Mouse (Mus musculus) olfactory bulb, adult 2 months (tissue): ENCODE results near the gene Setd3.

ENCODE experiments used
- CTCF ChIP-seq: fragments of 200-500 bp; IDR thresholded peaks from 2 replicates; pipeline ENCODE4 v1.5.1; 2012; ENCODE audit warnings: low read depth, mild to moderate bottlenecking, low read length, moderate library complexity; ENCODE audit not compliant: insufficient read depth
- POLR2A ChIP-seq: fragments of 200-500 bp; IDR thresholded peaks from 2 replicates; pipeline ENCODE4 v1.6.1; 2012; ENCODE audit warnings: mild to moderate bottlenecking, low read depth, low read length, moderate library complexity; ENCODE audit not compliant: insufficient read depth

GRCm38 (mm10) chr12:108162036-108162435 is 17.1 kb downstream of the Setd3 start:
- TF ChIP-seq POLR2A: no peak
- no peak for TF ChIP-seq CTCF
